Mouse (Mus musculus) stomach, embryonic 15.5 days (tissue): ENCODE measurements around the gene Galnt10. TPM values are rescaled to one million over a fixed set of nuclear protein-coding genes. Genes with fewer than 3 reads are reported as not detected.

ENCODE experiments used
- ATAC-seq: fragments of 200-750 bp; cut with Nextera tagmentation; 2 replicates; pipeline ENCODE4 v1.8.0; 2017; ENCODE audit warnings: low read depth, moderate number of reproducible peaks, moderate TSS enrichment; ENCODE audit not compliant: insufficient read depth, low FRiP score
- H3K27ac ChIP-seq: fragments of 300-500 bp; sonication (generic); 2 replicates; pipeline ENCODE4 v1.5.1; 2015; ENCODE audit warnings: mild to moderate bottlenecking, inconsistent platforms
- H3K27me3 ChIP-seq: fragments of 300-500 bp; sonication (generic); replicated peaks from 2 replicates; pipeline ENCODE4 v1.6.1; 2015; ENCODE audit warnings: inconsistent platforms
- H3K36me3 ChIP-seq: fragments of 300-500 bp; sonication (generic); 2 replicates; pipeline ENCODE4 v1.6.1; 2015; ENCODE audit warnings: inconsistent platforms
- H3K4me1 ChIP-seq: fragments of 300-500 bp; sonication (generic); 2 replicates; pipeline ENCODE4 v1.6.1; 2015; ENCODE audit warnings: inconsistent platforms
- H3K4me2 ChIP-seq: fragments of 300-500 bp; sonication (generic); 2 replicates; pipeline ENCODE4 v1.6.1; 2015; ENCODE audit warnings: mild to moderate bottlenecking, inconsistent platforms
- H3K4me3 ChIP-seq: fragments of 300-500 bp; sonication (generic); replicated peaks from 2 replicates; pipeline ENCODE4 v1.5.1; 2015; ENCODE audit warnings: inconsistent platforms
- H3K9ac ChIP-seq: fragments of 300-500 bp; sonication (generic); 2 replicates; pipeline ENCODE4 v1.6.1; 2015; ENCODE audit warnings: inconsistent platforms
- H3K9me3 ChIP-seq: fragments of 300-500 bp; sonication (generic); 2 replicates; pipeline ENCODE4 v1.6.1; 2016; ENCODE audit warnings: inconsistent platforms
- WGBS: fragments of 180-500 bp; shearing (Covaris S2); methylation state at CpG from one replicate; pipeline ENCODE4 v1.1.7; 2015; 5-methylcytosine and 5-hydroxymethylcytosine counted together
- polyA plus RNA-seq: library from polyadenylated mRNA; unstranded; fragments of >200 nt; fragmentation: Nextera tagmentation; extraction: Ambion mirVana; gene quantifications from 2 replicates; pipeline ENCODE4 v1.2.1, GENCODE M21; 2015

The Galnt10 gene
- polyA plus RNA-seq, 1 experiment from 2014 or later = 19.8 TPM

DNA sequence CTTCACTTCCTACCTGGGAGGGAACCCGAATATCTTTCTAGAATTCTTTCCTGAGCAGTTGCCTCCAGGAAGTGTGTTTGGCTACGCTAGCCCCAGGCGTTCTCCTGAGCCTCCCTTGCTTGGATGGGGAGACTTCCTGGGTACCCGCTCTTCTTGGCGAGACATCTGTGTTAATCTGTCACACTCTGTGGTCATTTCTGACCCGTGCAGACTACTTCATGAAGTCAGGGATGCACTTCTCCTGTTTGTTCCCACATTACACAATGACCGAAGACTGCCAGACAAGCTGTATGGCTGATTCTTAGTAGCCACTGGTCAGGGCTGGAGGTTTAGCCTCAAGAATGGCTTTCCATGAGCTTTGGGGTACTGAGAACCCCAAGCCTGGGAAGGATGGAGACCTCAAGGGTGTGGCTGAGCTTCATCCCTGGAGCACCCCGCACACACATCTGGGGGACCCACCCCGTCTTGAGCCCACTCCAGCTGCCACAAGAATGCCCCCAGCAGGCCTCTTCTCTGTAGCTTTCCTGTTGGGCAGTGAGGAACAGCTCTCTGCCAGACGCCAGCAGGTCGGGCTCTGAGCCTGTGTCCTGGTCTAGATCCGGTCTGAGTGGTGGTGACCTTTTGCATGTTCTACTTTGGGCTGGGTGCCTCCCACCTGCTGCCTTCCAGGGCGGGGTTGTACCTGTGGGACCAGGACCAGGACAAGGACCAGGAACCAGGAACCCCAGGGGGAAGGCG lies 7.8 kb downstream of the Galnt10 start:
- H3K27ac ChIP-seq = no peak overlapping the region
- H3K9ac ChIP-seq = no peak overlapping the region
- H3K4me3 ChIP-seq = no peak overlapping the region
- no peak overlapping the region for H3K4me2 ChIP-seq
- H3K36me3 ChIP-seq = no peaks in the 10 kb centered on the region
- peaks cover 44% of the 10 kb centered on the region for H3K4me1 ChIP-seq
- no peak for ATAC-seq
- 86% methylated on average over 14 of the region's 14 CpGs for WGBS
- H3K27me3 ChIP-seq = no peaks in the 10 kb centered on the region
- H3K9me3 ChIP-seq = no peaks in the 10 kb centered on the region

DNA sequence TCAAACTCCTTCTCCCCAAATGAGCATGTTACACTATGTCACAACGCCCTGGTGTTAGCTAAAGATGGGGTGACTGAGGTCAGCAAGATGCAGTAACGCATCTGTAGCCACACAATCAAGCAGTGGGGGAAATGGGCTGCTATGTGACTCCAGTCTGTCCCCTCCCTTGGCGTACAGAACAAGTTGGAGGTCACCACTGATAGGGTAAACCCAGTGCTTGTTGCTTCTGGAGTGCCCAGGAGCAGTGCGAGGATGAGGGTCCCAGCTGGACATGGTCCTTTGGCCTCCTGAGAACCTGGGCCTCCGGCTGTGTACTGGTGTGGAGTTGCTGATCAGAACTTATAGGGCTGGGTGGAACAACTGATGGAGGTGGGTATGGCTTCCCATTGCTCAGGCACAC lies 8.6 kb downstream of the Galnt10 start:
- no peak overlapping the region for H3K4me2 ChIP-seq
- H3K27ac ChIP-seq = no peak overlapping the region
- H3K9ac ChIP-seq = no peak overlapping the region
- peaks cover 44% of the 10 kb centered on the region for H3K4me1 ChIP-seq
- H3K36me3 ChIP-seq = no peaks in the 10 kb centered on the region
- ATAC-seq = no peak
- H3K27me3 ChIP-seq = no peaks in the 10 kb centered on the region
- H3K4me3 ChIP-seq = no peak overlapping the region
- 80% methylated on average over 5 of the region's 5 CpGs for WGBS
- H3K9me3 ChIP-seq = no peaks in the 10 kb centered on the region

DNA sequence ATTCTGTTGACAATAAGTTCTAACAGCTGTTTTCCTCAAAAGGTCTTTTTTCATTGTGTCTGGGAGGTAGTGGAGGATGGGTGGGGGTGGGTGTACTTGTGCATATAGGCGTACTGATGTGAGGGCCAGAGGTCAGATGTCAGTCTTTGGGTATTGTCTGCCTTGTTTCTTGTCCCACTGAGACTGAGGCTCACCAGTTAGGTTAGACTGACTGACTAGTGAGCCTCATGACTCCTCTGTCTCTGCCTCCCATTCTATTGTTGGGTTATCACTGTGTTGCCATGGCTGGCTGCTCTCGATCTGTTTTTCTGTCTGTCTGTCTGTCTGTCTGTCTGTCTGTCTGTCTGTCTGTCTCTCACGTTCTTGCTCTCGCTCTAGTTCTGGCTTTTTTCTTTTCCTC lies 9.1 kb downstream of the Galnt10 start:
- Histone ChIP-seq H3K4me3 (no peak overlapping the region), H3K27me3 (no peaks in the 10 kb centered on the region), H3K27ac (no peak overlapping the region), H3K4me2 (no peak overlapping the region), H3K9ac (no peak overlapping the region), H3K36me3 (no peaks in the 10 kb centered on the region), H3K4me1 (peaks cover 44% of the 10 kb centered on the region), H3K9me3 (no peaks in the 10 kb centered on the region)
- ATAC-seq = no peak
- WGBS = 48% methylated on average over 4 of the region's 4 CpGs

DNA sequence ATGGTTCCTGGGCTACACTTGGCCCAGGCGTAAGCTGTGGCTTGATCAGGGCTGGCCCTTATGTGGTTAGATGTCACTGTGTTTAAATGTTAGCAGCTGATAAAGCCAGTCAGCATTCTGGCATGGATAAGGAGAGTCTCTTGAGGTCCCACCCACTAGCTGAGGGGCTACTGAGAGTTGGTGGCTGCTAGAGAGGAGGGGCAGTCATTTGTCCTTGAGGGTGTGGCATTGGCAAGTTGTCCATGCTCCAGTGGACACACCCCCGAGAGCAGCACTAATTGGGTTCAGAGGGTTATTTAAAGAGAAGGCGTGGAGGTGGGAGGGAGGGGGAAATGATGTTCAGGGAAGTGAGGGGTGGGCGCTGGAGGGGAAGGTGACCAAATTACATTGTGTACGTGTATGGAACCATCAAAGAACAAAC lies 9.7 kb downstream of the Galnt10 start:
- Histone ChIP-seq H3K36me3 (no peaks in the 10 kb centered on the region), H3K9me3 (no peaks in the 10 kb centered on the region), H3K9ac (no peak overlapping the region), H3K27ac (no peak overlapping the region), H3K4me3 (no peak overlapping the region), H3K4me2 (no peak overlapping the region), H3K4me1 (peaks cover 44% of the 10 kb centered on the region), H3K27me3 (no peaks in the 10 kb centered on the region)
- 48% methylated on average over 5 of the region's 5 CpGs for WGBS
- ATAC-seq = peak; percentile 84

DNA sequence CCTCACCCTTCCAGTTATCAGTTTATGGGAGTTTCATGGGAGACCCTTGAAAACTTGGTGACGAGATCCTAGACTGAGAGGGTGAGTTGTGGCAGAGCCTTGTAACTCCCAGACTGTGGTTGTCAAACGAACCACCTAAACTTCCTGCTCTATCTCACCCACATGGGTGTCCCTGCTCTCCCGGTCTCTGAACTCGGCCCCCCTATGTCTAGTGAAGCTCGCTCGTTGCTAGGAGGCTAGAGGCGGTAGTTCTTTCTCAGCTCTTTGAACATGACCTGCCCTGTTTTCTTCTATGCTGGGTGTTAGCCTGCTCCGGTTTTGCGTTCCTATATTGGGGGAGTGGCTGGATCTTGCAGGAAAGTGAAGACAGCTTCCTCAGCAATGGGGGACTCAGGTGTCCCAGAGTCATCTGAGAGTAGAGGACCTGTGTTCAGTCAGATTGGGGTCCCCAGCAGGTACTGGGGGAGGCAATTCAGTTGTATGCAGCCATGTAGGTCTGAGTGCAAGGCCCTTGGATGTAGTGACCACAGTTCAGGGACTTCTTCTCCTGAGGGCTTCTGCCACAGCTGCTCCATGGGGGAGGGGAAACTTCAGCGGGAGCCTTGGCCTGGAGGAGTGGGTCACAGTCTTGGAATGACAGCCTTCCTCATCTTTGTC lies 10.6 kb downstream of the Galnt10 start:
- WGBS = 53% methylated on average over 10 of the region's 10 CpGs
- peaks cover 43% of the 10 kb centered on the region for H3K4me1 ChIP-seq
- no peaks in the 10 kb centered on the region for H3K27me3 ChIP-seq
- no peaks in the 10 kb centered on the region for H3K9me3 ChIP-seq
- no peaks in the 10 kb centered on the region for H3K36me3 ChIP-seq
- H3K9ac ChIP-seq = no peak overlapping the region
- 0 out of 2 replicates have a peak overlapping the region, but pooled peaks have one; percentile 31 for H3K27ac ChIP-seq
- no peak overlapping the region for H3K4me3 ChIP-seq
- ATAC-seq = no peak
- no peak overlapping the region for H3K4me2 ChIP-seq

DNA sequence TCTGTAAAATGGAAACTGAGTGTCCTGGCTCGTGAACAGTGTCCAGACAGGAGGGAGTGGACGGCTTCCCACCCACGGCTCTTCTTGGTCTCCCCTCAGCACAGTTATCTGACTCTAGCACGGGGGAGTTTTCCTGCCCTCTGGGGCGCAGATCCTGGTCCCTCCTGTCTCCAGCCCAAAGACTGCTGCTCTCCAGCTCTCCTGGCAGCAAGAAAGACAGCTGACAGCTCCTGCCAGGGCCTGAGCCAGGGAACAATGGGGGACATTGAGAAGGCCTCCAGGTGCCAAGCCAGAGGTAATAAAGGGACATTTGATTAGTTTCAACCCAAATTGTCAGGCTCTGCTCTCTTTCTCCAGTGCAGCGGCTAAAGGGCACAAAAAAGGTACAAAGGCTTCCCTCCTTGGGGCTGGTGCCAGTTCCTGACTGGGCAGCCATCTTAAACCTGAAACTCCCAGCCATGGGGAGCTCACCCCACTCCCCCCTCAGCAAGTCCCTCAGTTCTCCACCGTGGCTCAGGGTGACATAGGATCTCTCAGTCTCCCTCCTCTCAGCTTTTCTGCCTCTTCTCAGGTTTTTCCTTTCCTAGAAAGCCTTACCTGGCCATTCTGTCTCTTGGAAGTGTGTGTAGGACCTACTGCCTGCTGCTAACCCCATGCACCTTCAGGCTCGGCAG lies 11.5 kb downstream of the Galnt10 start:
- 66% methylated on average over 8 of the region's 8 CpGs for WGBS
- H3K4me1 ChIP-seq = peaks cover 35% of the 10 kb centered on the region
- no peaks in the 10 kb centered on the region for H3K9me3 ChIP-seq
- no peaks in the 10 kb centered on the region for H3K36me3 ChIP-seq
- no peak overlapping the region for H3K4me2 ChIP-seq
- no peak overlapping the region for H3K27ac ChIP-seq
- no peak overlapping the region for H3K9ac ChIP-seq
- H3K27me3 ChIP-seq = no peaks in the 10 kb centered on the region
- ATAC-seq = no peak
- H3K4me3 ChIP-seq = no peak overlapping the region

DNA sequence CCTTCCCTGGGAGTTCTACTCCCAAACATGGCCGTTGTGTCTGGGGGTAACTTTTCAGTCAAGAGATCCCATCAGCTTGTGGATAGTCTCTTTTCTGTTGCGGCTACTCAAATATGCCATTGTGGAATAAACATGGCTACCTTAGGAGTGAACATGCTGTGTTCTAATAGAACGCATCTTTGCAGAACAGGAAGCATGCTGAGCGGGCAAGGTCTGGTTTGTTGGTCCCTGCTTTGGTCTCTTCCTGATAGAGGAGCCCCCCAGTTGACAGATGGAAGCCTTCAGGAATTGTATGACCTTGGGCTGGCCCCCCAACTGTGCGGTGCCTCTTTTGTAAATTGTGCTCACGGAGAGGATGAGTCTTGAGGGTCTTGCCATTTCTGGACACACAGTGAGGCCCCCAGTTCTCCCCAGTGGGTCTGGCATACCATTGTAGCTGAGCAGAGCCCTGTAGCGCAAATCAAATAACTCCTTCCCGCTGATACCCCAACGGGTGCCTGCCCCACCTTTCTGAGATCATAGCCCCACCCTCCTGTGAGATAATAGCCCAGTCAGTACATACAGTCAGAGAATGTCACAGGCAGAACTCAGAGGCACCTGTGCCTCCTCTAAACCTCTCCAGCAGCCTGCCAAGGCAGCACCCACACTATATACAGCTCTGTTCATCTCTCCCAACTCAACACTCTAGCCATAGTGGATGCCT lies 12.3 kb downstream of the Galnt10 start:
- no peak overlapping the region for H3K4me3 ChIP-seq
- no peak overlapping the region for H3K27ac ChIP-seq
- no peaks in the 10 kb centered on the region for H3K36me3 ChIP-seq
- ATAC-seq = peak; percentile 33
- no peaks in the 10 kb centered on the region for H3K27me3 ChIP-seq
- H3K4me1 ChIP-seq = peaks cover 27% of the 10 kb centered on the region
- no peak overlapping the region for H3K4me2 ChIP-seq
- no peak overlapping the region for H3K9ac ChIP-seq
- H3K9me3 ChIP-seq = no peaks in the 10 kb centered on the region
- 73% methylated on average over 9 of the region's 9 CpGs for whole genome bisulfite sequencing

DNA sequence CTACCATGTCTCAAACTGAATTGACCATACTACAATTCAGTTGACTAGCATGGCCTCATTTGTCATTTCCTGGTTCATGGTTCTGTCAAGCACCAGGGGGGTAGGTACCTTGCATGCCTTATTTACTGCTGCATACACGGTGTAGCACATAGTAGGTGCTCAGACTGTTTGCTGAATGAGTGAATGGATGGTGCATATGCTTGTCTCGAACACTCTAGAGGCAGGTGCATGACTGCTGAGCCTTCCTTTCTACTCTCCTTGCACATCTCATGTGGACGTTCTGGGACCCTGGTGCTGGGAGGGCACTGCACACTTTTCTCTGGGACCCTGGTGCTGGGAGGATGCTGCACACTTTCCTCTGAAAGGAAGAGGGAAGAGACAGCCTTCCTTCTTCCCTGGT lies 13.0 kb downstream of the Galnt10 start:
- Histone ChIP-seq H3K27me3 (no peaks in the 10 kb centered on the region), H3K4me1 (peaks cover 21% of the 10 kb centered on the region), H3K4me2 (no peak overlapping the region), H3K27ac (no peak overlapping the region), H3K36me3 (no peaks in the 10 kb centered on the region), H3K9me3 (no peaks in the 10 kb centered on the region), H3K9ac (no peak overlapping the region), H3K4me3 (no peak overlapping the region)
- 86% methylated on average over 3 of the region's 3 CpGs for WGBS
- no peak for ATAC-seq

DNA sequence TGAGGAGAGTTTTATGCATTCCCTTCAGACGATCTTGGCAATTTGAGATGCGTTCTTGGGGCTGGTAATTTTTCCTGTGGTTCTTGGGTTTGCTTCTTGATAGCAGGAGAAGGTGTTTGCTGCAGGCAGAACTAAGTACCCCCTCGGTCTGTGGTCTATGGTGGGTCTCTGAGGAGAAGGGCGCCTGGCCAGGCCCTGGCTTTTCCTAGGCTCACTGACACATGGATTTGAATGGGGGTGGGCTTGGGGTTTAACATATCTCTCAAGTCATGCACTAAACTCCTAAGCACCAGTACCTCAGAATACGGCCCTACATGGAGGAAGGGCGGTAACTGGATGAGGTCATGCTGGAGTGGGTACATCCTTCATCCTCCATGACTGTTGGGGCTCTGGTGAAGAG lies 13.5 kb downstream of the Galnt10 start:
- Histone ChIP-seq H3K4me1 (peaks cover 15% of the 10 kb centered on the region), H3K4me2 (no peak overlapping the region), H3K27ac (no peak overlapping the region), H3K9ac (no peak overlapping the region), H3K27me3 (no peaks in the 10 kb centered on the region), H3K4me3 (no peak overlapping the region), H3K9me3 (no peaks in the 10 kb centered on the region), H3K36me3 (no peaks in the 10 kb centered on the region)
- no peak for ATAC-seq
- 87% methylated on average over 6 of the region's 6 CpGs for WGBS

DNA sequence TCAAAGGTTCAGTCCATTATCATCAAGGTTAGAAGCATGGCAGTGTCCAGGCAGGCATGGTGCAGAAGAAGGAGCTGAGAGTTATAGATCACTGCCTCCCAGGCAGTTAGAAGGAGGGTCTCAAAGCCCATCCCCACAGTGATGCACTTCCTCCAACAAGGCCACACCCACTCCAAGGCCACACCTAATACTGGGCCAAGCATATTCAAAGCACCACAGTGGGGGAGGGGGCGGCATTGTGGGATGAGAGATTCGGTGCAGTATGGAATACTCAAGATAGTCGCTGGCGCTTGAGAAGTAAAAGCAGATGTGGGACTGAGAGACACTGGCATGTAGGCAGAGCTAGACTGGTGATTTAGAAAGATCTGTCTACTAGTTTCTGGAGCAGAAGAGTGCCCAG lies 14.9 kb downstream of the Galnt10 start:
- no peak overlapping the region for H3K27ac ChIP-seq
- no peak for ATAC-seq
- H3K4me3 ChIP-seq = no peak overlapping the region
- H3K36me3 ChIP-seq = no peaks in the 10 kb centered on the region
- no peaks in the 10 kb centered on the region for H3K9me3 ChIP-seq
- 94% methylated on average over 4 of the region's 4 CpGs for WGBS
- peaks cover 6% of the 10 kb centered on the region for H3K4me1 ChIP-seq
- H3K9ac ChIP-seq = no peak overlapping the region
- no peak overlapping the region for H3K4me2 ChIP-seq
- no peaks in the 10 kb centered on the region for H3K27me3 ChIP-seq

DNA sequence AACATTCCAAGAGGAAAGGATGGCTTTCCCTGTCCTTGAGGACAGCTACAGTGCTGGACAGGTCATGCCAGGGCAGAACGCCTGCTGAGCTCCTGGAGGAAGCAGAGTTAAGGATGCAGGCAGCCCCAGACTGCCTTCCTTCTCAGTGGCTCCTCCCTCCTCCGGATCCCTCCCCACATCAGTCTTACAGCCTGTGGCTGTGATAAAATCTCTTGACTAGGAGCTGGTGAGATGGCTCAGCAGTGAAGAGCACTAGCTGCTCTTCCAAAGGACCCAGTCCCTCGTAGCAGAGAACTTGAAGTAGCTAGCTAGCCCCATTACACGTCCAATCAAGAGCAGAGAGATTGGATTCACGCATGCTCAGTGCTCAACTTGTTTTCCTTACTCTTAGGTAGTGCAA lies 15.6 kb downstream of the Galnt10 start:
- H3K4me3 ChIP-seq = no peak overlapping the region
- no peak for ATAC-seq
- no peaks in the 10 kb centered on the region for H3K27me3 ChIP-seq
- peaks cover 6% of the 10 kb centered on the region for H3K4me1 ChIP-seq
- no peaks in the 10 kb centered on the region for H3K9me3 ChIP-seq
- no peaks in the 10 kb centered on the region for H3K36me3 ChIP-seq
- no peak overlapping the region for H3K9ac ChIP-seq
- H3K27ac ChIP-seq = no peak overlapping the region
- WGBS = 52% methylated on average over 5 of the region's 5 CpGs
- H3K4me2 ChIP-seq = no peak overlapping the region
